Mouse (Mus musculus) cortical plate, adult 2 months (tissue): ENCODE results near the gene Ezr.

ENCODE experiments used
- CTCF ChIP-seq: fragments of 200-500 bp; IDR thresholded peaks from 2 replicates; pipeline ENCODE4 v1.5.1; 2011; ENCODE audit warnings: mild to moderate bottlenecking, control low read depth, low read length; ENCODE audit not compliant: insufficient read depth; ENCODE audit errors: extremely low read depth
- POLR2A ChIP-seq: fragments of 200-500 bp; IDR thresholded peaks from 2 replicates; pipeline ENCODE4 v1.6.1; 2011; ENCODE audit warnings: mild to moderate bottlenecking, low read length, control low read depth; ENCODE audit not compliant: insufficient read depth; ENCODE audit errors: extremely low read depth

DNA sequence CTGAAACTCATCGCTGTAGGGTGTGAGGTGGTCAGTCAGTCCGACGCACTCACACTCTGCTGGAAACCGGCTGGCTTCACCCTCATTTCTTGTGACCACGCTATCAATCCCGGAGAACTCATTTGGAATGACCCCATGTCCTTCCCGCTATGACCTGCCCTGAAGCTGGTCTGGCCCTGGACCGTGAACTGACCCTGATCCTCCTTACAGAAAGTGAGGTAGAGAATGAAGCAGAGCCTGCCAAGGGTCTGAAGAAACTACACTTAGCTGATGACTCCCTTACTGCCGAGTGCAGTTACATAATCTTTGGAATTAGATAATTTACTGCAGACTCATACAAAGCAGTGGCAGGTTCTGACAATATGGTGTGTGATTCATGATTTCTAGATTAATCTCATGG, 27.4 kb downstream of the Ezr start:
- TF ChIP-seq POLR2A, result no peak
- TF ChIP-seq CTCF, result no peak
